Mouse (Mus musculus) thymus, postnatal 4 days (tissue): ENCODE results near the gene Mrap2.

Experiments
- DNase-seq: peaks from one replicate; pipeline ENCODE4 v3.0.0; 2021

Mrap2 gene

GRCm38 (mm10) chr9:87182231-87182630, 38.1 kb downstream of the Mrap2 start:
- DNase-seq = no peak

- no peak for DNase-seq
These were observed 43.2 kb downstream of the Mrap2 start for GRCm38 (mm10) chr9:87187336-87187735.

- no peak for DNase-seq
These were observed 49.6 kb downstream of the Mrap2 start for GRCm38 (mm10) chr9:87193721-87194120.

GRCm38 (mm10) chr9:87197277-87197676, 53.2 kb downstream of the Mrap2 start:
- no peak for DNase-seq

GRCm38 (mm10) chr9:87198036-87198435, 53.9 kb downstream of the Mrap2 start:
- no peak for DNase-seq

GRCm38 (mm10) chr9:87200426-87200825, 56.3 kb downstream of the Mrap2 start:
- DNase-seq = no peak

- no peak for DNase-seq
These were observed 56.8 kb downstream of the Mrap2 start for GRCm38 (mm10) chr9:87200919-87201318.

GRCm38 (mm10) chr9:87202431-87202830, 58.3 kb downstream of the Mrap2 start:
- no peak for DNase-seq

- no peak for DNase-seq
These were observed 66.8 kb downstream of the Mrap2 start for GRCm38 (mm10) chr9:87210830-87211339.

GRCm38 (mm10) chr9:87213204-87213603, 69.1 kb downstream of the Mrap2 start:
- no peak for DNase-seq
